Mouse (Mus musculus) liver, adult 10 weeks (tissue): ENCODE results near the gene Gm10073. TPM values are rescaled to one million over a fixed set of nuclear protein-coding genes. Genes with fewer than 3 reads are reported as not detected.

Experiments
- polyA plus RNA-seq: library from polyadenylated mRNA; stranded (reverse); fragments of 350-450 nt; fragmentation: Illumina TruSeq; extraction: RNeasy Lipid Tissue Mini Kit (QIAGEN cat#74804); gene quantifications from one replicate; pipeline ENCODE4 v1.2.3, GENCODE M21; 2014; ENCODE audit warnings: low read depth, low replicate concordance

The Gm10073 gene
- not detected for polyA plus RNA-seq

DNA sequence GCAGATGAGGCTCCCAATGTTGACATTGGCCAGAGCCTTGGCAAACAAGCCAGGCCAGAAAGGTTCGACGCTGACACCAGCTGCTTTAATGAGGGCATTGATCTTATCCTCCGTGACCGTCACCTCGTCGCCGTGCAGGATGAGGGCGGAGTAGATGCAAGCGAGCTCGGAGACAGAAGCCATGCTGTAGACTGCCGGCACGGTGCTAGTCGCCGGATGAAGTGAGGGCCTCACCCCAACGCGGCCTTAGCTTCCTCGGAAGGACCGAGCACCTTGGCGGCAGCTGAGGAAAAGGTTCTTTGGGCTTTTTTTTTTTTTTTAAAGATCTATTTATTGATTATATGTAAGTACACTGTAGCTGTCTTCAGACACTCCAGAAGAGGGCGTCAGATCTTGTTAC is at the start of gene Gm10073:
Gm10073 (minus strand) TSS at position 294 of the 400 bp plus-strand sequence.

GRCm38 (mm10) chr8:106603131-106603819 is 30.0 kb upstream of the Gm10073 start, which contains the start of gene Cdh1:
Cdh1 (plus strand) TSS chr8:106603351.

Other genes starting within 250 kb of the Gm10073 start
- gene Smpd3, start 235.5 kb downstream of the Gm10073 start, polyA plus RNA-seq, result 0.29 TPM
- 1.1 TPM for gene Zfp90, start 158.1 kb downstream of the Gm10073 start, polyA plus RNA-seq
- not detected for gene 6030452D12Rik, start 72.9 kb downstream of the Gm10073 start, polyA plus RNA-seq
- gene Cdh3, start 62.6 kb downstream of the Gm10073 start, polyA plus RNA-seq, result not detected
- gene Cdh1, start 29.9 kb upstream of the Gm10073 start, polyA plus RNA-seq, result 28.3 TPM
- gene Tango6, start 109.6 kb upstream of the Gm10073 start, polyA plus RNA-seq, result 0.64 TPM